Mouse (Mus musculus) limb, embryonic 14.5 days (tissue): ENCODE measurements at regions not wholly inside any gene's neighbourhood (a gene's known extent, or its start where the extent isn't known, plus 50 kb on each side); places are given as distances from the start of the nearest gene placed in this dataset.

Source experiments
- ATAC-seq: fragments of 200-750 bp; cut with Nextera tagmentation; 2 replicates; pipeline ENCODE4 v1.8.0; 2017; ENCODE audit warnings: low read depth, moderate number of reproducible peaks, moderate TSS enrichment; ENCODE audit not compliant: low FRiP score
- DNase-seq: peaks from one replicate; pipeline ENCODE4 v3.0.0-alpha.2; 2015; ENCODE audit warnings: low spot score
- H3K27ac ChIP-seq: fragments of 300-500 bp; sonication (generic); replicated peaks from 2 replicates; pipeline ENCODE4 v1.5.1; 2014; ENCODE audit warnings: low read depth, mild to moderate bottlenecking, low read length, moderate library complexity, mixed read lengths
- H3K27me3 ChIP-seq: fragments of 300-500 bp; sonication (generic); 2 replicates; pipeline ENCODE4 v1.6.1; 2014; ENCODE audit warnings: low read length, mixed read lengths; ENCODE audit not compliant: control insufficient read depth, insufficient read depth
- H3K36me3 ChIP-seq: fragments of 300-500 bp; sonication (generic); 2 replicates; pipeline ENCODE4 v1.6.1; 2014; ENCODE audit warnings: mild to moderate bottlenecking, low read length, moderate library complexity, mixed read lengths; ENCODE audit not compliant: control insufficient read depth, insufficient read depth
- H3K4me1 ChIP-seq: fragments of 300-500 bp; sonication (generic); 2 replicates; pipeline ENCODE4 v1.6.1; 2014; ENCODE audit warnings: antibody characterized with exemption, low read length, mixed read lengths; ENCODE audit not compliant: control insufficient read depth, insufficient read depth
- H3K4me2 ChIP-seq: fragments of 300-500 bp; sonication (generic); replicated peaks from 2 replicates; pipeline ENCODE4 v1.6.1; 2014; ENCODE audit warnings: low read depth, mild to moderate bottlenecking, low read length, moderate library complexity; ENCODE audit not compliant: severe bottlenecking
- H3K4me3 ChIP-seq: fragments of 300-500 bp; sonication (generic); replicated peaks from 2 replicates; pipeline ENCODE4 v1.5.1; 2014; ENCODE audit warnings: low read length
- H3K9ac ChIP-seq: fragments of 300-500 bp; sonication (generic); 2 replicates; pipeline ENCODE4 v1.6.1; 2014; ENCODE audit warnings: mild to moderate bottlenecking, low read depth, low read length, moderate library complexity; ENCODE audit not compliant: severe bottlenecking
- H3K9me3 ChIP-seq: fragments of 300-500 bp; sonication (generic); 2 replicates; pipeline ENCODE4 v1.6.1; 2016; ENCODE audit warnings: low read length; ENCODE audit not compliant: control insufficient read depth
- POLR2A ChIP-seq: fragments of 200-500 bp; IDR thresholded peaks from 2 replicates; pipeline ENCODE4 v1.8.0; 2012; ENCODE audit warnings: inconsistent platforms, mild to moderate bottlenecking, moderate library complexity, borderline replicate concordance; ENCODE audit not compliant: insufficient read depth, insufficient read length; ENCODE audit errors: extremely low read depth
- WGBS: fragments of 180-500 bp; shearing (Covaris S2); extraction: QIAGEN DNeasy Blood & Tissue Kit; methylation state at CpG from one replicate; pipeline ENCODE4 v1.1.7; 2014; 5-methylcytosine and 5-hydroxymethylcytosine counted together

GRCm38 (mm10) chr3:60740543-60741294 lies 261.9 kb upstream of the P2ry1 start:
- TF ChIP-seq POLR2A: no peak
- Histone ChIP-seq H3K4me2 (no peak overlapping the region), H3K4me3 (no peak overlapping the region), H3K4me1 (no peaks in the 10 kb centered on the region), H3K27ac (no peak overlapping the region), H3K27me3 (no peaks in the 10 kb centered on the region), H3K9me3 (no peaks in the 10 kb centered on the region), H3K9ac (no peak overlapping the region), H3K36me3 (no peaks in the 10 kb centered on the region)
- no peak for DNase-seq
- ATAC-seq: no peak

GRCm38 (mm10) chr3:60741379-60741778 lies 261.2 kb upstream of the P2ry1 start:
- ATAC-seq (no peak), DNase-seq (no peak)
- no peak overlapping the region for H3K9ac ChIP-seq
- H3K4me1 ChIP-seq: no peaks in the 10 kb centered on the region
- TF ChIP-seq POLR2A: no peak
- no peaks in the 10 kb centered on the region for H3K36me3 ChIP-seq
- no peaks in the 10 kb centered on the region for H3K9me3 ChIP-seq
- H3K4me3 ChIP-seq: no peak overlapping the region
- no peaks in the 10 kb centered on the region for H3K27me3 ChIP-seq
- WGBS: 82% methylated on average over 5 of the region's 5 CpGs
- no peak overlapping the region for H3K4me2 ChIP-seq
- no peak overlapping the region for H3K27ac ChIP-seq

GRCm38 (mm10) chr3:60742232-60742631 lies 260.4 kb upstream of the P2ry1 start:
- Histone ChIP-seq H3K36me3 (no peaks in the 10 kb centered on the region), H3K4me2 (no peak overlapping the region), H3K27ac (no peak overlapping the region), H3K9ac (no peak overlapping the region), H3K4me3 (no peak overlapping the region), H3K9me3 (no peaks in the 10 kb centered on the region), H3K4me1 (no peaks in the 10 kb centered on the region), H3K27me3 (no peaks in the 10 kb centered on the region)
- ATAC-seq: no peak
- no peak for TF ChIP-seq POLR2A
- 93% methylated on average over 2 of the region's 2 CpGs for WGBS
- DNase-seq: no peak

GRCm38 (mm10) chr3:60745075-60745474 lies 257.5 kb upstream of the P2ry1 start:
- no peak for TF ChIP-seq POLR2A
- Histone ChIP-seq H3K4me1 (no peaks in the 10 kb centered on the region), H3K27ac (no peak overlapping the region), H3K9me3 (no peaks in the 10 kb centered on the region), H3K4me2 (no peak overlapping the region), H3K27me3 (no peaks in the 10 kb centered on the region), H3K36me3 (no peaks in the 10 kb centered on the region), H3K9ac (no peak overlapping the region), H3K4me3 (no peak overlapping the region)
- DNase-seq: no peak
- 81% methylated on average over 1 of the region's 1 CpGs for WGBS
- ATAC-seq: no peak

- Histone ChIP-seq H3K36me3 (no peaks in the 10 kb centered on the region), H3K27ac (no peak overlapping the region), H3K4me1 (no peaks in the 10 kb centered on the region), H3K27me3 (no peaks in the 10 kb centered on the region), H3K4me2 (no peak overlapping the region), H3K9ac (no peak overlapping the region), H3K9me3 (no peaks in the 10 kb centered on the region), H3K4me3 (no peak overlapping the region)
- WGBS: 78% methylated on average over 2 of the region's 2 CpGs
- ATAC-seq (no peak), DNase-seq (no peak)
- no peak for TF ChIP-seq POLR2A
These were observed 244.0 kb upstream of the P2ry1 start for GRCm38 (mm10) chr3:60758568-60758967.
